Mouse (Mus musculus) CH12.LX (cell line): ENCODE results near the gene Cd81. TPM values are rescaled to one million over a fixed set of nuclear protein-coding genes. Genes with fewer than 3 reads are reported as not detected.

ENCODE experiments used
- DNase-seq: peaks from one replicate; pipeline ENCODE4 v3.0.0-alpha.2; 2013; ENCODE audit errors: extremely low read depth
- H3K27ac ChIP-seq: 2 replicates; pipeline ENCODE4 v1.5.1; 2012; ENCODE audit warnings: low read depth, mild to moderate bottlenecking, control low read depth, moderate library complexity; ENCODE audit not compliant: insufficient read depth
- H3K27me3 ChIP-seq: replicated peaks from 2 replicates; pipeline ENCODE3; 2012; ENCODE audit warnings: inconsistent platforms
- H3K36me3 ChIP-seq, 2 experiments: replicated peaks in 1 of 2; 2 replicates each; pipeline versions ENCODE3 to v1.6.1; 2012; ENCODE audit warnings: inconsistent platforms in 1 of 2, low read length in 1 of 2, mild to moderate bottlenecking in 1 of 2, mixed read lengths in 1 of 2, moderate library complexity in 1 of 2; ENCODE audit not compliant: control insufficient read depth in 1 of 2, insufficient read depth in 1 of 2
- H3K4me1 ChIP-seq, 2 experiments: 2 replicates each; pipeline ENCODE4 v1.6.1; 2012; ENCODE audit warnings: inconsistent platforms in 1 of 2, moderate library complexity in 1 of 2; ENCODE audit not compliant: insufficient read depth in 2 of 2, control insufficient read depth in 1 of 2
- H3K4me2 ChIP-seq: 2 replicates; pipeline ENCODE4 v1.6.1; 2012; ENCODE audit warnings: low read depth, mild to moderate bottlenecking, control low read depth; ENCODE audit not compliant: poor library complexity, insufficient read depth, severe bottlenecking
- H3K4me3 ChIP-seq, 3 experiments: fragments of 150-350 bp in 1 of 3; sonication (generic) in 1 of 3; replicated peaks in 1 of 3; 2 replicates each; pipeline versions ENCODE3 to v1.5.1; 2011 to 2012; ENCODE audit warnings: low read depth in 2 of 3, low read length in 2 of 3, mild to moderate bottlenecking in 2 of 3, moderate library complexity in 2 of 3, control low read depth in 1 of 3, improper control_type of control experiment in 1 of 3, inconsistent platforms in 1 of 3, mixed read lengths in 1 of 3; ENCODE audit not compliant: poor library complexity in 1 of 3
- H3K79me2 ChIP-seq: replicated peaks from 2 replicates; pipeline ENCODE4 v1.6.1; 2012; ENCODE audit warnings: mild to moderate bottlenecking, moderate library complexity; ENCODE audit not compliant: control insufficient read depth, poor library complexity, insufficient read depth, severe bottlenecking; ENCODE audit errors: extremely low read depth
- H3K9ac ChIP-seq: 2 replicates; pipeline ENCODE4 v1.6.1; 2012; ENCODE audit warnings: low read depth, mild to moderate bottlenecking, control low read depth, moderate library complexity; ENCODE audit not compliant: insufficient read depth
- H3K9me3 ChIP-seq: replicated peaks from 2 replicates; pipeline ENCODE3; 2012; ENCODE audit warnings: low read length, inconsistent platforms, mixed read lengths
- CHD2 ChIP-seq: IDR thresholded peaks from 2 replicates; pipeline ENCODE4 v1.6.1; 2011; ENCODE audit warnings: low read length, improper control_type of control experiment
- CTCF ChIP-seq, 2 experiments: IDR thresholded peaks in 1 of 2; conservative IDR thresholded peaks in 1 of 2; 2 replicates each; pipeline ENCODE4 v1.5.1; 2011 to 2012; ENCODE audit warnings: low read depth in 2 of 2, low read length in 2 of 2, improper control_type of control experiment in 1 of 2, inconsistent platforms in 1 of 2, mild to moderate bottlenecking in 1 of 2, moderate library complexity in 1 of 2
- E2F4 ChIP-seq: IDR thresholded peaks from 2 replicates; pipeline ENCODE4 v1.6.1; 2011; ENCODE audit warnings: low read depth, low read length, improper control_type of control experiment; ENCODE audit not compliant: insufficient replicate concordance
- EP300 ChIP-seq: IDR thresholded peaks from 2 replicates; pipeline ENCODE4 v1.6.1; 2011; ENCODE audit warnings: low read length, improper control_type of control experiment
- GABPA ChIP-seq: IDR thresholded peaks from 2 replicates; pipeline ENCODE4 v1.6.1; 2012; ENCODE audit warnings: low read depth, low read length, improper control_type of control experiment, inconsistent platforms; ENCODE audit not compliant: insufficient replicate concordance
- KAT2A ChIP-seq: IDR thresholded peaks from 2 replicates; pipeline ENCODE4 v1.6.1; 2012; ENCODE audit warnings: low read length, improper control_type of control experiment, inconsistent platforms; ENCODE audit not compliant: insufficient replicate concordance
- MXI1 ChIP-seq: IDR thresholded peaks from 2 replicates; pipeline ENCODE4 v1.6.1; 2011; ENCODE audit warnings: mild to moderate bottlenecking, low read depth, low read length, improper control_type of control experiment
- NELFE ChIP-seq: IDR thresholded peaks from 2 replicates; pipeline ENCODE4 v1.6.1; 2011; ENCODE audit warnings: low read depth, low read length, improper control_type of control experiment
- RAD21 ChIP-seq: IDR thresholded peaks from 2 replicates; pipeline ENCODE4 v1.6.1; 2011; ENCODE audit warnings: low read depth, mild to moderate bottlenecking, low read length, improper control_type of control experiment, moderate library complexity
- TBP ChIP-seq: conservative IDR thresholded peaks from 2 replicates; pipeline ENCODE4 v1.6.1; 2011; ENCODE audit warnings: low read depth, low read length, improper control_type of control experiment
- TCF12 ChIP-seq: IDR thresholded peaks from 2 replicates; pipeline ENCODE4 v1.6.1; 2014; ENCODE audit warnings: low read depth, mild to moderate bottlenecking, inconsistent platforms, low read length, improper control_type of control experiment
- UBTF ChIP-seq: IDR thresholded peaks from 2 replicates; pipeline ENCODE4 v1.6.1; 2012; ENCODE audit warnings: low read depth, mild to moderate bottlenecking, inconsistent platforms, low read length, improper control_type of control experiment, moderate library complexity
- ZC3H11A ChIP-seq: IDR thresholded peaks from 2 replicates; pipeline ENCODE4 v1.6.1; 2012; ENCODE audit warnings: low read depth, mild to moderate bottlenecking, inconsistent platforms, low read length, improper control_type of control experiment
- dilution Hi-C: fragments of 300-500 bp; cut with MboI; formaldehyde crosslinking; loops from 2 replicates; pipeline ENCODE4 v1.14.3; 2020; ENCODE audit warnings: low sequenced_read_pairs; ENCODE audit not compliant: extremely low pct_unique_long_range_greater_than_20kb, extremely low pct_ligation_motif_present
- in situ Hi-C: fragments of 300-500 bp; cut with MboI; formaldehyde crosslinking; loops from 3 replicates; pipeline ENCODE4 v1.14.3; 2019; ENCODE audit warnings: low sequenced_read_pairs, low pct_ligation_motif_present, low pct_unique_long_range_greater_than_20kb, mixed read lengths
- polyA plus RNA-seq: library from polyadenylated mRNA; unstranded; fragments of >175 nt; gene quantifications from 2 replicates; pipeline ENCODE4 v1.2.1, GENCODE M21; 2012; ENCODE audit warnings: low read depth; ENCODE audit not compliant: insufficient read length
- total RNA-seq, 2 experiments: library from RNA; depleted of rRNA; stranded (reverse); fragments of 300-350 nt in 1 of 2; fragments of >200 nt in 1 of 2; gene quantifications; 2 replicates each; pipeline ENCODE4 v1.2.3; 2012 to 2014

Cd81 gene
- total and polyA plus RNA-seq, 3 experiments = 318 to 352 (median 327) TPM

- Histone ChIP-seq H3K9ac (no peak overlapping the region), H3K9me3 (no peaks in the 10 kb centered on the region), H3K4me1 (peaks cover 18 to 56% of the 10 kb centered on the region in 2 experiments), H3K4me3 (no peak overlapping the region), H3K4me2 (no peak overlapping the region)
- in situ Hi-C loops = loop anchor here (25.0 kb wide), 1 partner anchor 553 kb away; the partner anchor contains the start of gene Lsp1
- no peak for TF ChIP-seq TBP
- no peak for TF ChIP-seq KAT2A
- TF ChIP-seq ZC3H11A = no peak
- TF ChIP-seq RAD21 = no peak
- TF ChIP-seq, all 38 proteins: peak for 0
- Histone ChIP-seq H3K27me3 (no peaks in the 10 kb centered on the region), H3K36me3 (peaks cover 3 to 61% of the 10 kb centered on the region in 2 experiments), H3K79me2 (no peaks in the 10 kb centered on the region), H3K27ac (no peak overlapping the region)
- no peak for DNase-seq
- dilution Hi-C loops = no loop called here
Measured at GRCm38 (mm10) chr7:143014862-143015659, 37.5 kb upstream of the Cd81 start.

- TF ChIP-seq MXI1 = no peak
- Histone ChIP-seq H3K27me3 (no peaks in the 10 kb centered on the region), H3K4me1 (peaks cover 26 to 57% of the 10 kb centered on the region in 2 experiments), H3K27ac (no peak overlapping the region), H3K36me3 (peaks cover 3 to 54% of the 10 kb centered on the region in 2 experiments), H3K9ac (no peak overlapping the region), H3K9me3 (no peaks in the 10 kb centered on the region), H3K4me3 (no peak overlapping the region), H3K4me2 (no peak overlapping the region), H3K79me2 (no peaks in the 10 kb centered on the region)
- dilution Hi-C loops (no loop called here), in situ Hi-C loops (loop anchor here (25.0 kb wide), 1 partner anchor 554 kb away; the partner anchor contains the start of gene Lsp1)
- DNase-seq = no peak
Measured at GRCm38 (mm10) chr7:143015755-143016423, 36.6 kb upstream of the Cd81 start.

- Histone ChIP-seq H3K9ac (no peak overlapping the region), H3K27ac (no peak overlapping the region), H3K27me3 (no peaks in the 10 kb centered on the region), H3K4me2 (no peak overlapping the region), H3K36me3 (peaks cover 3 to 47% of the 10 kb centered on the region in 2 experiments), H3K79me2 (no peaks in the 10 kb centered on the region), H3K4me3 (peak overlapping the region in 1 of 3 experiments; percentile 4), H3K4me1 (peaks cover 31 to 64% of the 10 kb centered on the region in 2 experiments), H3K9me3 (no peaks in the 10 kb centered on the region)
- dilution Hi-C loops = no loop called here
- DNase-seq = no peak
- in situ Hi-C loops = loop anchor here (25.0 kb wide), 1 partner anchor 554 kb away; the partner anchor contains the start of gene Lsp1
- no peak for TF ChIP-seq E2F4
- TF ChIP-seq TCF12 = no peak
- TF ChIP-seq CHD2 = no peak
- no peak for TF ChIP-seq NELFE
- no peak for TF ChIP-seq GABPA
- no peak for TF ChIP-seq CTCF (conservative IDR thresholded peaks at IDR 0.05 in 1 of 2, IDR thresholded peaks at IDR 0.05 in 1 of 2; ENCODE audit: low read depth in 2 of 2, low read length in 2 of 2)
- TF ChIP-seq EP300 = no peak
- no peak for TF ChIP-seq UBTF
Measured at GRCm38 (mm10) chr7:143016424-143017142, 36.0 kb upstream of the Cd81 start.
